Mouse (Mus musculus): ENCODE data around the gene Gm853.

GRCm38 (mm10) chr4:130196542-130196941, 25.7 kb downstream of the Gm853 start:
- TF ChIP-seq GATA1 (IDR thresholded peaks at IDR 0.05; ENCODE audit: borderline replicate concordance, low read length) (no peak), FLI1 (IDR thresholded peaks at IDR 0.05; ENCODE audit: low read length) (no peak)
